Mouse (Mus musculus) Patski (cell line): Measurements from ENCODE around the gene Ggnbp2. TPM values are rescaled to one million over a fixed set of nuclear protein-coding genes. Genes with fewer than 3 reads are reported as not detected.
"Not testable (repeated sequence)": the region's sequence is repeated elsewhere in the genome, so short reads cannot be mapped to it uniquely, and the experiment has no call there.

Source experiments
- ATAC-seq: fragments of 100-300 bp; one replicate; pipeline ENCODE4 v1.8.0; 2021
- CTCF ChIA-PET: fragments of 350-600 bp; sonication (Branson Sonifier 250); formaldehyde crosslinking; loops from one replicate; lab custom pipeline; 2022; ENCODE audit warnings: inconsistent platforms; lab: Charles Lee
- POLR2A ChIA-PET: fragments of 350-600 bp; sonication (Branson Sonifier 250); formaldehyde crosslinking; loops from one replicate; lab custom pipeline; 2022; ENCODE audit warnings: antibody characterized with exemption, inconsistent platforms; lab: Charles Lee
- DNase-seq: peaks from one replicate; pipeline ENCODE4 v3.0.0-alpha.2; 2011; ENCODE audit warnings: low read depth, low spot score
- H3K27me3 ChIP-seq: fragments of 371-371 bp; one replicate; pipeline ENCODE4 v1.5.1; 2021
- CTCF ChIP-seq: fragments of 100-300 bp; IDR thresholded peaks from one replicate; pipeline ENCODE4 v1.5.1; 2021
- in situ Hi-C: fragments of 300-500 bp; cut with MboI; formaldehyde crosslinking; loops from 3 replicates; pipeline ENCODE4 v1.11.1; 2018; ENCODE audit warnings: low pct_unique_long_range_greater_than_20kb, mixed read lengths
- polyA plus RNA-seq: library from polyadenylated mRNA; unstranded; gene quantifications from one replicate; pipeline ENCODE4 v1.2.3, GENCODE M21; 2021

The Ggnbp2 gene
- polyA plus RNA-seq, 1 experiment from 2014 or later: 100 TPM

- POLR2A ChIA-PET: interaction anchor here (0.5 to 3.5 kb wide), 5 partner anchors 10 to 36 kb away, joined by 3 to 25 read pairs (median 3); partner anchors contain the start of genes Ggnbp2 and Znhit3
- ATAC-seq (peak; percentile 60), DNase-seq (no peak)
- no peaks in the 10 kb centered on the region for H3K27me3 ChIP-seq
- CTCF ChIA-PET: interaction anchor here (1.0 to 1.2 kb wide), 3 partner anchors 8 to 27 kb away, joined by 3 to 8 read pairs (median 3); no protein-coding TSS in a partner anchor
- peak; percentile 65 for TF ChIP-seq CTCF
- in situ Hi-C loops: no loop called here
Measured at GRCm38 (mm10) chr11:84880465-84880961, 9.9 kb upstream of the Ggnbp2 start.

- ATAC-seq (peak; percentile 81), DNase-seq (no peak)
- in situ Hi-C loops: no loop called here
- TF ChIP-seq CTCF: no peak
- ChIA-PET POLR2A (interaction anchor here (0.5 to 3.5 kb wide), 3 partner anchors 10 to 35 kb away, joined by 3 to 25 read pairs (median 4); partner anchors contain the start of gene Ggnbp2), CTCF (interaction anchor here (1.0 kb wide), 1 partner anchor 27 kb away, joined by 3 read pairs; no protein-coding TSS in a partner anchor)
- H3K27me3 ChIP-seq: no peaks in the 10 kb centered on the region
Measured at GRCm38 (mm10) chr11:84879772-84880464, 9.3 kb upstream of the Ggnbp2 start, which contains the start of the genes Myo19 and Pigw. TSS of gene Myo19 (plus strand) at chr11:84880148. TSS of gene Pigw (minus strand) at chr11:84880285.

- ATAC-seq (no peak), DNase-seq (no peak)
- TF ChIP-seq CTCF: no peak
- no peaks in the 10 kb centered on the region for H3K27me3 ChIP-seq
- CTCF ChIA-PET: no interaction called here
- in situ Hi-C loops: no loop called here
- POLR2A ChIA-PET: interaction anchor here (3.5 kb wide), 1 partner anchor 9 kb away, joined by 25 read pairs; the partner anchor contains the start of gene Ggnbp2
Measured at GRCm38 (mm10) chr11:84879007-84879771, 8.6 kb upstream of the Ggnbp2 start.

GRCm38 (mm10) chr11:84876020-84876419 lies 5.4 kb upstream of the Ggnbp2 start:
- POLR2A ChIA-PET, CTCF ChIA-PET, in situ Hi-C loops, ATAC-seq, DNase-seq, H3K27me3 ChIP-seq: not testable (repeated sequence)

- no peaks in the 10 kb centered on the region for H3K27me3 ChIP-seq
- no peak for TF ChIP-seq CTCF
- ATAC-seq (no peak), DNase-seq (no peak)
- in situ Hi-C loops: no loop called here
- ChIA-PET CTCF (interaction anchor here (1.4 kb wide), 1 partner anchor 8 kb away, joined by 8 read pairs; no protein-coding TSS in a partner anchor), POLR2A (interaction anchor here (0.6 to 0.7 kb wide), 3 partner anchors 11 to 549 kb away, joined by 3 to 5 read pairs (median 3); no protein-coding TSS in a partner anchor)
Measured at GRCm38 (mm10) chr11:84873042-84873833, 2.6 kb upstream of the Ggnbp2 start.

GRCm38 (mm10) chr11:84871548-84872069 lies 992 bp upstream of the Ggnbp2 start:
- no peak for ATAC-seq
- H3K27me3 ChIP-seq: no peaks in the 10 kb centered on the region
- TF ChIP-seq CTCF: no peak
- in situ Hi-C loops: no loop called here
- ChIA-PET POLR2A (interaction anchor here (0.6 to 4.0 kb wide), 6 partner anchors 9 to 108 kb away, joined by 3 to 25 read pairs (median 4); partner anchors contain the start of genes Mrm1, Myo19 and Pigw), CTCF (interaction anchor here (0.9 to 1.4 kb wide), 2 partner anchors 9 to 58 kb away, joined by 3 to 8 read pairs; no protein-coding TSS in a partner anchor)
- DNase-seq: no peak

- peak; percentile 11 for ATAC-seq
- no peak for DNase-seq
- no peak for TF ChIP-seq CTCF
Measured at GRCm38 (mm10) chr11:84871046-84871445, 429 bp upstream of the Ggnbp2 start.

GRCm38 (mm10) chr11:84869537-84870232 lies 932 bp downstream of the Ggnbp2 start:
- TF ChIP-seq CTCF: no peak
- in situ Hi-C loops: no loop called here
- DNase-seq (peak; percentile 63), ATAC-seq (peak; percentile 74)
- CTCF ChIA-PET: no interaction called here
- H3K27me3 ChIP-seq: no peaks in the 10 kb centered on the region
- POLR2A ChIA-PET: interaction anchor here (1.8 to 4.0 kb wide), 3 partner anchors 10 to 51 kb away, joined by 5 to 25 read pairs (median 6); partner anchors contain the start of genes Mrm1, Myo19 and Pigw

More at GRCm38 (mm10) chr11:84871046-84871445, 429 bp upstream of the Ggnbp2 start:
- in situ Hi-C loops: no loop called here
- CTCF ChIA-PET: no interaction called here
- POLR2A ChIA-PET: interaction anchor here (0.6 to 4.0 kb wide), 6 partner anchors 9 to 107 kb away, joined by 3 to 25 read pairs (median 6); partner anchors contain the start of genes Mrm1, Myo19 and Pigw
- H3K27me3 ChIP-seq: no peaks in the 10 kb centered on the region
